Mouse (Mus musculus) adrenal gland, adult 18-20 months (tissue): Measurements from ENCODE around the gene Gpr4. TPM values are rescaled to one million over a fixed set of nuclear protein-coding genes. Genes with fewer than 3 reads are reported as not detected.
A peak's percentile ranks its signal among the peaks of the same experiment; 100 is the strongest.

Experiments
- DNase-seq, 2 experiments: peaks; one replicate each; pipeline ENCODE4 v3.0.0; 2021 to 2022; ENCODE audit warnings: low spot score in 2 of 2
- microRNA-seq, 2 experiments: library from miRNA; unstranded; fragments of <30 nt; microRNA quantifications; one replicate each; pipeline ENCODE4 v1.2.0; 2021; ENCODE audit warnings: borderline number of aligned reads in 2 of 2
- total RNA-seq, 2 experiments: library from RNA; stranded (reverse); gene quantifications; 1 replicate in 1 of 2; 2 replicates in 1 of 2; pipeline ENCODE4 v1.2.3; 2021

Gpr4 gene
- total RNA-seq, 2 experiments from 2014 or later, result 7.7 to 17.3 TPM

DNA sequence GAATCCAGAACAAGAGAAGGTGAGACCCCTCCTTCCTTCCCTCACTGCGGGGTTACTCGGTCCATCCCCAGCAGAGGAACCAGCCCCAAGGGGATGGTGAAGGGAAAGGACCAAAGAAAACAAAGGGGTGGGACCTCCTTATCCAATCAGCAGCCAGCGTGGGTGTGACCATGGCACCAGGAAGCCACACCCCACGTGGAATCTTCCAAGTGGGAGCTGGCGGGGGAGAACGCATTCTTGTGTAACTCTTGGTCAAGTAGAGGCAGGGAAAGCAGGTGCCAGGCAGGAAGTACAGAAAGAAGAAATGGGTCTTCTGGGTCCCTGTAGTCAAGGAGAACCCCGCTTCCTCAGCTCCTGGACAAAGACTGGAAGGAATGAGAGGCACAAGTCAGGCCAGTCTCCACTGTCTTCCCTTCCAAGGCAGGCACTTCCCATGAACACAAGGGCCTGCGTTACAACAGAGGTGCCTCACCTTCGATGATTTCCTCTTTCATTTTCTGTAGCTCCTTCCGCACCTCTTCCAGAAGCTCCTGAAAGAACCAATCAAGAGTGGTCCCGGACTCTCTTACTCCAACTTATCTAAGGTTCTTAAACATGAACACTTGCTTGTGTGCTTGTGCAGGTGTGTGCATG is 45.2 kb downstream of the Gpr4 start:
- peak in 1 of 2 experiments; percentile 37 for DNase-seq

DNA sequence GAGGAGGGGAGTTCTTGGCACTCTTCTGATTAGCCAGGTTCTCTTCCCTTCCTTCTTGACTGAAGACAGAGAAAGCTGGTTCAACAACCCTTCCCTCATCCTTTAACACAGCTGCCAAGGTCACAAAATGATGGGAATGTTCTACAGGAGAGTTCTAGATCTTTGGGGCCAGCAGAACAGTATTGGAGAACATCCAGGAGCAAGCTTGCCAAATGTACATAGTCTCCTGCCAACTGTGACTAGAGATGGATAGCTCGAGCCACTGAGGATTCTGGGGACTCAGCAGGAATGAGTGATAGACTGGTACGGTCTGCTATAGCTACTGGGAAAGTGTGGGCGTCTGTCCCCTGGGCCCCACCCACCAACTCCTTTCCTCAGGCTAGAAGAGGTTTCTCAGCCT is 46.0 kb downstream of the Gpr4 start:
- DNase-seq, result no peak

DNA sequence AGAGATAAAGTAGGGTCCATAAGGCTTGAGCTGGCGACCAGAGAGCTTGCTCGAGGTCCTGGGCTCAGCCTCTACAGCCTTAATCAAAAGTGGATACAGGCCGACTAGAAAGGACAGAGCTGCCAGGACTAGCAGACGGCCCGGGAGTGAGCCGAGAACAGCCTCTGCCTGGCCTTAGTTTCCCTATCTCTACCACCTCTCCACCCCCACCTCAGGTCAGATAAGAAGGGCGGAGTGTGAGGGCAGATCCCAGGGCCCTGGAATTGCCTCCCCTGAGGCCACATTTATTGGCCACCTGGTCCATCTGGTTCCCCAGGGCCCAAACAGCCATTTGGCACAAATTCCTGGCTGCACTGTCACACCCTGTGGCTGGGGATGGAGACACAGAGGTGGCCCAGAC is 52.8 kb downstream of the Gpr4 start:
- DNase-seq, result no peak

DNA sequence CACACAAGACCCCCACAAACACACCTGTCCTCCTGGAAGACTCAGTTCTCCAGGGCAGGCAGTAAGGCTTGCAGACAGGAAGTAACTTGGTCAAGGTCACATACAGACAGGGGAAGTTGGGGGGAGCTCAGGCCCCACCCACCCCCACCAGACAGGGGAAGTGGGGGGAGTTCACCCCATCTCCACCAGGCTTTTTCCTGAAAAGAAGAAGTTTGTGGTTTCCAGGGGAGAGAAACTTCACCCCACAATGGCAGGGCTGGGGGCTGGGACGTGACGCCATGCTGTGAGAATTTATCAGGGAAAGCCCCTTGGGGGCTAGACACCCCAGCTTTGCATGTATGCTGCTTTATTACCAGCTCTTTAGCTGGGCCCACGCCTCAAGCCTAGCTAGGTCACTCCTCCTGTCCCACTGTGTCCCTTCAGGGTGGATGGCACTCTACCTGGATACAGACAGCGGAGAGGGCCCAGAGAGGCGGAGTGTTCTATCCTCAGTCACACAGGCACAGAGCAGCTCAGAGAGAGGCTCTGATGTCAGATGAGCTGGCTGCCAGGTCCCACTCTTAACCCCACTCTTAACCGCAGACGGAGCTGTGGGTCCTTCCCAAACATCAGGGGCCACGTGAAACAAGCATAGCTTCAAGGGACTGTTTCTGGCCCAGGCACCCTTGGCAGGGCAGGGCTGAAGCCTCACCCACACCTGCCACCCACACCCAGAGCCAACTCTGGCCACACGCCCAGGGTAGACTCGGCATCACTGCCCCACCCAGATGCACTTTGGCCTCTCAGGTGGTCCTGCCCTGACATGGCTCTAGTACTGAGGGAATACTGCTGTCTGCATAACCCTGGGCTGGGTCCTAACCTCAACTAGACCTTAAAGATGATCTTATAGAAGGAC is 53.8 kb downstream of the Gpr4 start:
- DNase-seq, result no peak

DNA sequence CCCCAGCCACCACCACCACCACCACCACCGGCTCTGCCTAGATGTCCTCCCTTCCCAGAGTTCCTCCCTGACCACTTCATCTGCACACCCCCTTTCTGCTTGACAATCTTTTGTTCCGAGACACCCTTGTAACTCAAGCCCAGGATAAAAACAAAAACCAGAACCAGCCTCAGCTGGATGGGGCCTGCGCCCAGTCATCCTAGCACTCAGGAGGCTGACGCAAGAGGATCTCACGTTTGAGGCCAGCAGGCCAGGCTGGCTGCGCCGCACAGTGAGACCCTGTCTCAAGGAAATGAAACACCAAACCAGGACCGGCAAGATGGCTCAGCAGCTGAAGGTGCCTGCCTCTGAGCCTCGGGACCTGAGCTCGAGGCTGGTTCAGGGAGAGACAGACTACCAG is 54.7 kb downstream of the Gpr4 start:
- DNase-seq, result no peak

DNA sequence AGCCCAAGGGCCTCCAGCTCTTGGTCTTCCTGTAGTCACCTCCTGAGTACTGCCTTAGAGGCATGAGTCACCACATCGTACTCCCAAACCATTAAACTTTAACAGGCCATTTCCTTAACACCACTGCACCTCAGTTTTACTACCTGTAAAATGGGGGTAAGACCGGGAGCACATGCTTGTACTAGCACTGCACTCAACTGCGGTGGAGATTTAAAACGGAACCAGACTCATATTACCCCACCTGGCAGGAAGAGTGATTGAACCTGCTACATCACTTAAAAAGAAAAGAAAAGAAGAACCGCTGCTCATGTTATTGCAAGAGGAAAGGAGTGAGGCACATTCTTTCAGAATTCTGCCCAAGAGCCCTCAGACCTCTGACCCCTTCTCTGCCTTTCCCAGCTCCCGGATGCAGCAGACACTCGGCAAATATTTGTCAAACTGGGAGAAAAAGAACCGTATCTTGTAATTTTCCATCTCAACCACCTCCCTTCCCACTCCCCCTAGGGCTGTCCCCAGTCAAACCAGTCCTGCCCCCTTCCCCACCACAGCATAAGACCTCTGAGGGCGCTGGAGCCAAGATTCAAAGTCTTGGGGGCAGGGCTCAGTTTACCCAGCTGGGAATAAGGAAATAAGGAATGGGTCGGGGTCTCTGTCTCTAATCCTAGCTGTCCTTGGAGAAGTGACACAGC is 56.8 kb downstream of the Gpr4 start:
- no peak for DNase-seq

DNA sequence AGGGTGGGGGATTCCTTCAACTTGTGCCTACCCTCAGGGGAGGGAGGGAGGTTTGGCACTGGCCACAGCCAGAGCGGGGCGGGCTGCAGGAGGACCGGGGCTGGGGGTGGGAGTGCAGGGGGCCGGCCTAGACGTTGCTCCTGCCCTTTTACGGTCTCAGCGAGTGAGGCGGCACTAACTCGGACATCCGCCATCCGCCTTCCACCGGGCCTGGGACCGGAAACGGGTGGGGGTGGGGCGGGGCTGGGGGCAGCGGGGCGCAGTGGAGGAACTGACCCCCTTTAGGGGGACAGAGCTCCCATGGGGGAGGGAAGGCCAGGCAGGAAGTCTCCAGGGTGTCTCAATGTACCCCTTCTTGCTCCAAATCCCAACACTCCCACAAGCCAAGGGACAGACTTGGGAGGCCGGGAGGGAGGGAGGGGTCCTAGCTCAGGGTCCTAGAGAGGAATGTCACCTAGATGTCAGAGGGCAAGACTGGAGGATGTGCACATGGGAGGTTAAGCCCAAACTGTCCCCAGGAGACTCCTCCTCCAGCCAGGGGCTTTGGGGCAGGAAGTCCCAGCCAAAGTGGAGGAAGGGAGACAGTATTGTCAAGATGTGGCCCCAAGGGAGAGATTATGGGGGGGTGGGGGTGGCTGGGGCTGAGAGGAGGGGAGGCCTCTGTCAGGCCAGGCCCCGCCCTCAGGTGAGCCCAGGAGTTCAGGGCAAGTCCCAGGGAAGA is 57.5 kb downstream of the Gpr4 start:
- DNase-seq, result peak; percentile 38 to 50

DNA sequence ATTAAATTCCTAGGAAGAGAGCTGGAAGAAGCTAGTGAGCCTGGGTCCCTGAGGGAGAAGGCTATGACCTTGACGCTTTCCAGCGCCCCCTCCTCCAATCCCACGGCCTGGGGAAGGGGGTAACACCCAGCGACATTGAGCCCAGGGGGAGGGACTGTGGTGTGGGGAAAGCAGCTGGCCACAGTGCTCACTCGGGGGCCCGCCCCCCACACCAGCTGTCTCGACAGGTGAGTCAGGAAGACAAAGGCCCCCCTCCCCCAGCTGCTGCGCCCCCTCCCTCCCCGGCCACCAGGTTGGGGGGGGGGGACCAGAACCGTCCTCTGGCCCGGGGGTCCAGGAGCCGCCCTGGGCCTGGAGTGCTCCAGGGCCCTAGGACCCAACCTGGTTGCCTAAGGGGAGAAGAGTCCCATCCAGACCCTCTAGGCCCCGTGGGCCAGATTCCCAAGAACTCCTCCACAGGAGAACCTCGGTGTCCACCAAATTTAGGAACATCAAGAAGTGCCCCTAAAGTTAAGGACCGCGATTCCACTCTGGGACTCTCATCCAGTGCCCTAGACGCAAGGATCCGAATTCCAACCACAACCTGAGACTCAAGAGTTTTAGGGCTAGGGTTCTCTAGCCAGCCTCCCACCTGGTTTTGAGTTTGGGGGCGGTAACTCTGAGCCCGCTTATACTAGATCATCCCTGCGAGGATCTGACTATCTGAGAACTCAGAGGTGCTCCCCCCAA is 58.3 kb downstream of the Gpr4 start:
- no peak for DNase-seq

DNA sequence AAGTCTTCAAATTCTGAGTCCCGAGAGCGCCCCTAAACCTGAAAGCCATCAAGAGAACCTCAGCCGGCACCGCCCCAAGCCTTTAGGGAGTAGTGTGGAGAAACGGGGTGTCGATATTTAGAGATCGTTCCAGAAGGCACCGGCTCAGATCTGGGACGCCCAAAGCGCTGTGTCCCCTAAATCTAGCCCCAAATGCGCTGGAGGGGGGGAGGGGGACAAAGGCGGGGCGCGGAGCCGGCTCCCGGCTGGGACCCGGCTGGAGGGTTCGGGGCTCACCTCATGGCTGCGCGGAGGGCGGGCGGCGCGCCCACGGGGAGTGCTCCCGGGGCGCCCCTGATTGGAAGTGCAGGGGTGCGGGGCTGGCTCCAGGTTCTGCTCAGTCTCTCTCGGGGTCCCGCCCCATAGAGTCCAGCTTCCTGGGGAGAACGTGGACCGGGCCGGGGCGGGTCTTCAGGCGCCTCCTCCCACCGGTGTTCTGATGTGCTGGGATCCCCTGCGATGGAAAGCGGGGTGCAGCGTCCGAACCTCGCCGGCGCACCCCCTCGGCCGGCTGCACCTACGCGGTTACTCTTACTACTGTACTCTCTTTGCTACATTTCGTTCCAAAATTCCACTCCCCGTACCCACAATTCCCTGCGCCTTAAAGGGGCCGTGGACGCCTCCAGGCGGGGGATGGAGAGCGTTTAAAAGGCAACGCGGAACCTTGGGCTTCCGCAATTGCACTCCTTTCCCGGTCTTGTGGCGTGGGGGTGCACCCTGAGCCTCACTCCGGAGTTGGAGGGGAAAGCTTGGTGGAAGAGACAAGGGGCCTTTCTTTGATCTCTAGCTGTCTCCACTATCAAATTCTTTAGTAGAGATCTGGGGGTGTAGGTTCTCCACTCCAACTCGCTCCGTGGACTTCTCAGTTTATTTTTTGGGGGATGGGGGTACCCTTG is 59.2 kb downstream of the Gpr4 start, which contains the start of gene Vasp:
Gene Vasp, minus strand, starts transcription at position 580 of the 935 bp plus-strand sequence.
- peak; percentile 80 to 81 for DNase-seq

DNA sequence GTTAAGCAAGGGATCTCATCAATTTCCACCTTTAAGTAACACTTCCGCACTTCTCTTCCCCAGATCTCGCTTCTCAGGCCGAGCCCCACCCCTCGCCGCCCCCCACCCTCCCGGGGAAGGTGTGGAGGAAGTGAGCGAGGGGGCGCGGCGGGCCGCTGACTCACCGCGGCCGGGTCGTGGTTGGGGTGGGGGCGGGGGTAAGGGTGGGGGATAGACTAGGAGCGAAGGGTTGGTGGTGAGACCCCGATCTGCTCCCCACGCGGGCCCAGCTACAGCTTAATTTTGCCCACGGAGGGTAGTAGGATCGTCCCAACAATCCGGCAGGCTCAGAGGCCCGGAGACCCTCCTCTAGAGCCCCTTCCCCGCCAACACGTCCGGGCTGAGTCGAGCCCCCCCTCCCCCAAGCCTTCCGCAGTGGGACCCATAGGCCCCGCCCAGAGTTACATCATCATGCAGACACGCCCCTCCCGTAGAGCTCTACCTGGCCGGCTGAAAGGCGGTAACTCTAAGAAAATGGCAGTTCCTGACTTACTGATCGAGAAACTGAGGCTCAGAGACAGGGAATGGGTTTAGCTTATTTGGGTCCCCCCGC is 59.9 kb downstream of the Gpr4 start:
- peak; percentile 70 to 73 for DNase-seq

Small RNA genes within 50 kb of the gene (microRNA-seq; reads per million reads assigned to microRNA genes)
- 782 to 998 reads per million in 2 experiments for gene Mir330

Other genes starting within 250 kb of the Gpr4 start
- gene Nanos2, start 225.1 kb upstream of the Gpr4 start, total RNA-seq, result not detected
- 10 to 100 TPM in 1 of 2 experiments, 1 to 10 TPM in 1; 9.3 to 12.2 TPM for gene Mypop, start 221.3 kb upstream of the Gpr4 start, total RNA-seq
- 10 to 100 TPM; 42.9 to 47.0 TPM for gene Irf2bp1, start 208.5 kb upstream of the Gpr4 start, total RNA-seq
- not detected for gene Foxa3, start 189.0 kb upstream of the Gpr4 start, total RNA-seq
- gene Sympk, start 188.2 kb upstream of the Gpr4 start, total RNA-seq, result 100 to 1,000 TPM in 1 of 2 experiments, 10 to 100 TPM in 1; 92.0 to 105 TPM
- gene Rsph6a, start 157.8 kb upstream of the Gpr4 start, total RNA-seq, result not detected
- gene Dmwd, start 136.3 kb upstream of the Gpr4 start, total RNA-seq, result 10 to 100 TPM; 48.3 to 49.1 TPM
- gene Dmpk, start 128.7 kb upstream of the Gpr4 start, total RNA-seq, result 100 to 1,000 TPM; 127 to 137 TPM
- gene Six5, start 117.9 kb upstream of the Gpr4 start, total RNA-seq, result 10 to 100 TPM; 13.0 to 14.7 TPM
- not detected for gene Gm4969, start 94.2 kb upstream of the Gpr4 start, total RNA-seq
- 10 to 100 TPM; 12.6 to 15.4 TPM for gene Fbxo46, start 92.7 kb upstream of the Gpr4 start, total RNA-seq
- gene Qpctl, start 63.2 kb upstream of the Gpr4 start, total RNA-seq, result 10 to 100 TPM; 13.6 to 14.6 TPM
- 10 to 100 TPM; 81.7 to 89.5 TPM for gene Snrpd2, start 62.8 kb upstream of the Gpr4 start, total RNA-seq
- gene Gipr, start 46.4 kb upstream of the Gpr4 start, total RNA-seq, result under 1 TPM; 0.60 to 0.70 TPM
- 10 to 100 TPM; 33.9 to 43.9 TPM for gene Eml2, start 36.1 kb upstream of the Gpr4 start, total RNA-seq
- gene Opa3, start 15.8 kb downstream of the Gpr4 start, total RNA-seq, result 10 to 100 TPM; 40.8 to 56.7 TPM
- gene Vasp, start 59.3 kb downstream of the Gpr4 start, total RNA-seq, result 10 to 100 TPM; 42.9 to 56.4 TPM
- gene Ppm1n, start 67.5 kb downstream of the Gpr4 start, total RNA-seq, result not detected
- gene Rtn2, start 70.1 kb downstream of the Gpr4 start, total RNA-seq, result 1 to 10 TPM; 5.0 to 8.6 TPM
- 10 to 100 TPM; 15.9 to 23.2 TPM for gene Fosb, start 97.5 kb downstream of the Gpr4 start, total RNA-seq
- gene Ercc1, start 132.2 kb downstream of the Gpr4 start, total RNA-seq, result 10 to 100 TPM; 31.2 to 41.0 TPM
- gene Cd3eap, start 146.9 kb downstream of the Gpr4 start, total RNA-seq, result 10 to 100 TPM; 13.3 to 13.7 TPM
- gene Ppp1r13l, start 147.2 kb downstream of the Gpr4 start, total RNA-seq, result 1 to 10 TPM; 5.9 to 6.7 TPM
- 10 to 100 TPM; 27.1 to 30.9 TPM for gene Ercc2, start 169.5 kb downstream of the Gpr4 start, total RNA-seq
- gene Klc3, start 191.6 kb downstream of the Gpr4 start, total RNA-seq, result 1 to 10 TPM; 1.3 to 3.7 TPM
- gene Ckm, start 192.2 kb downstream of the Gpr4 start, total RNA-seq, result 10 to 100 TPM in 1 of 2 experiments, not detected in 1; 14.7 TPM
- 10 to 100 TPM; 35.9 to 54.0 TPM for gene Mark4, start 246.3 kb downstream of the Gpr4 start, total RNA-seq